Mouse (Mus musculus) stomach, postnatal 0 days (tissue): ENCODE data around the gene Rbmxl1.

Source experiments
- CTCF ChIP-seq: IDR thresholded peaks from 2 replicates; pipeline ENCODE4 v1.5.1; 2016; ENCODE audit warnings: antibody characterized with exemption, low read depth, mild to moderate bottlenecking, moderate library complexity
- EP300 ChIP-seq: optimal IDR thresholded peaks from 2 replicates; pipeline ENCODE3; 2016; ENCODE audit warnings: antibody characterized with exemption

DNA sequence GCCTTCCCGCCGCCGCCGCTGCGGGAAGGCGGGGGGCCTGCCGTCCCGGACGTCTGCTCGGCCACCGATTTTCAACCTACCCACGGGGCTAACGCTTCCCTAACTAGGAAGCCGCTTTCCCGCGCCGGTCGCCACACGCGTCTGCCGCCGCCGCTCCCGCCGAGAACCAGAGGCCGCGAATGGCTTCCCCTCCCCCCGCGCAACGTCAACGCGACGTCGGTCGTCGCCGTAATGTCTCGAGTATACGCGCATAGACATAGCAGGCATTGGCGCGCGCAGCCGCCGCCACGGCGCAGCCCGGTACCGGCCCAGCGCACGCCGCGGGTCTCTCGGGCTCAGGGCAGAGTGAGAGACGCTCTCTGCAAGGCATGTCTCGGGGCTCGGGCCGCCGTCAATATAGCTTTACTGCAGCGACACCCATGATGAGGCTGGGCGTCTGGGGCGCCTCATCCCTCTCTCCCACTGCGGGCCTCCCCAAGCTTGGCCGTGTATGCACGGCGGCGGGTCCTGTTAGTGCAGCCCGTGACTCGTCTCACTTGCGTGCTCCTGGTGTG is at the start of gene Rbmxl1:
- TF ChIP-seq CTCF (no peak), EP300 (no peak)
